ENCODE assay signal across 9 mouse cellular contexts in genomic region chr7:117412405-117412804, GRCm38 (mm10). TPM values are rescaled to one million over a fixed set of nuclear protein-coding genes. Genes with fewer than 3 reads are reported as not detected.
DNase-seq lines count a peak whose midpoint lies in the region; TF ChIP-seq lines count a peak whose summit lies in the region.
"Had no signal": no experiment of that assay in that cellular context is flagged by ENCODE, and none has a peak within 500 bp of the region (broad histone marks: within the 10 kb centered on the region; RNA-seq: fewer than 3 reads in every experiment).

No protein-coding gene starts in this region.

- TF ChIP-seq EP300 in MEL (IDR thresholded peaks at IDR 0.05; ENCODE audit: low read depth in 1 of 2, low read length in 2 of 2): no peak

- TF ChIP-seq RAD21 in MEL (IDR thresholded peaks at IDR 0.05; ENCODE audit: low read depth, low read length): no peak

- no peaks in the 10 kb centered on the region for H3K9me3 ChIP-seq in MEL (replicated peaks; ENCODE audit: insufficient read depth, low read length)

- no peak overlapping the region for H3K4me3 ChIP-seq in MEL (ENCODE audit: control insufficient read depth in 1 of 2, insufficient read depth in 1 of 2, low read depth in 2 of 2, low read length in 2 of 2)
- H3K4me3 ChIP-seq in thymus, adult 2 months (ENCODE audit: control insufficient read depth, insufficient read depth, low read length): no peak overlapping the region

- peaks cover 10% of the 10 kb centered on the region; the same call in 1 of the 2 replicates for H3K79me2 ChIP-seq in MEL (ENCODE audit: control insufficient read depth, insufficient read depth, low read length, poor library complexity)

- H3K27me3 ChIP-seq in MEL (ENCODE audit: control insufficient read depth in 1 of 2, insufficient read depth in 2 of 2, low read length in 2 of 2): no peaks in the 10 kb centered on the region
- H3K27me3 ChIP-seq in thymus, adult 2 months (ENCODE audit: control insufficient read depth, insufficient read depth, low read length): no peaks in the 10 kb centered on the region

- H3K4me1 ChIP-seq in MEL (ENCODE audit: control insufficient read depth in 1 of 2, insufficient read depth in 2 of 2, low read length in 2 of 2): peaks cover 22 to 39% of the 10 kb centered on the region in 2 experiments
- H3K4me1 ChIP-seq in thymus, adult 2 months (replicated peaks; ENCODE audit: control insufficient read depth, insufficient read depth, low read length): peaks cover 17% of the 10 kb centered on the region

- no peak overlapping the region for H3K9ac ChIP-seq in MEL (ENCODE audit: control insufficient read depth, low read depth, low read length, poor library complexity, severe bottlenecking)

- H3K27ac ChIP-seq in MEL (ENCODE audit: control insufficient read depth, low read depth, low read length): peak overlapping the region; percentile 7; the same call in 1 of the 2 replicates
- H3K27ac ChIP-seq in thymus, adult 2 months (ENCODE audit: control insufficient read depth, insufficient read depth, low read length): no peak overlapping the region
- H3K27ac ChIP-seq: macrophage had no signal

- H3K36me3 ChIP-seq in MEL (ENCODE audit: control insufficient read depth in 1 of 2, insufficient read depth in 2 of 2, low read length in 2 of 2): peaks cover 0 to 30% of the 10 kb centered on the region in 2 experiments
- no peaks in the 10 kb centered on the region for H3K36me3 ChIP-seq in thymus, adult 2 months (ENCODE audit: control insufficient read depth, insufficient read depth, low read length)

- 90% methylated on average over 5 of the region's 5 CpGs for WGBS in thymus, adult 2 months

- peak; percentile 62 for DNase-seq in kidney, postnatal 10 days
- no peak for DNase-seq in kidney, adult 18-20 months
- peak; percentile 20 for DNase-seq in MEL (ENCODE audit: low read depth, low spot score)
- peak; percentile 33 for DNase-seq in adrenal gland, postnatal 25 days
- peak; percentile 48 for DNase-seq in heart, postnatal 4 days
- DNase-seq in thymus, adult 2 months: no peak
- DNase-seq in embryo, embryonic 9.5 days (ENCODE audit: extremely low spot score): no peak
- DNase-seq: thymus, adult 18-20 months had no signal

- no peak for TF ChIP-seq POLR2A in MEL (IDR thresholded peaks at IDR 0.05; ENCODE audit: control insufficient read depth in 1 of 2, insufficient read depth in 1 of 2, low read depth in 1 of 2, low read length in 2 of 2, poor library complexity in 1 of 2)
- TF ChIP-seq POLR2A in thymus, adult 2 months (IDR thresholded peaks at IDR 0.05; ENCODE audit: control insufficient read depth, extremely low read depth, insufficient read depth, low read length, poor library complexity): no peak

- no peak for TF ChIP-seq CTCF in MEL (IDR thresholded peaks at IDR 0.05 in 2 of 3, conservative IDR thresholded peaks at IDR 0.05 in 1 of 3; ENCODE audit: control insufficient read depth in 1 of 3, insufficient read depth in 1 of 3, low read depth in 2 of 3, low read length in 3 of 3, poor library complexity in 1 of 3, severe bottlenecking in 1 of 3)
- no peak for TF ChIP-seq CTCF in thymus, adult 2 months (IDR thresholded peaks at IDR 0.05; ENCODE audit: borderline replicate concordance, control insufficient read depth, extremely low read depth, insufficient read depth, low read length, poor library complexity)

TF ChIP-seq in MEL, 35 proteins besides CTCF, POLR2A, EP300 and RAD21:
- TF ChIP-seq GATA1 (IDR thresholded peaks at IDR 0.05; ENCODE audit: low read depth, low read length) (0 out of 2 replicates have a peak, but pooled peaks have one; percentile 5), USF1 (IDR thresholded peaks at IDR 0.05; ENCODE audit: low read depth, low read length) (no peak)

RNA-seq across cellular contexts. Expression of gene Xylt1, which starts 31.6 kb away (rescaled TPM):
- total RNA-seq in MEL (2012; rRNA removed): 9.0 and 9.4 TPM in 2 replicates
- polyA plus RNA-seq in MEL (2012; ENCODE audit: insufficient read depth in 1 of 2, insufficient read length in 2 of 2, low read depth in 1 of 2, low replicate concordance in 2 of 2, missing spikeins in 1 of 2): 10 to 100 TPM in 1 of 2 experiments, not detected in 1; 13.3 TPM
- total RNA-seq in adrenal gland, postnatal 25 days (2021): 3.7 and 5.5 TPM in 2 replicates
- total RNA-seq in heart, postnatal 4 days (2021): 1 to 10 TPM; 6.5 to 6.9 TPM
- 5.7 and 7.8 TPM in 2 replicates for polyA plus RNA-seq in thymus, adult 2 months (2012; rRNA removed)

Comparison
In these comparisons a context has a peak if more than half of its experiments do, and no peak if none do; other contexts are left out.
1. DNase-seq: peak in kidney, postnatal 10 days (single experiment), MEL (single experiment), adrenal gland, postnatal 25 days (single experiment) and heart, postnatal 4 days (single experiment); none in kidney, adult 18-20 months (single experiment), thymus, adult 2 months (single experiment) and embryo, embryonic 9.5 days (single experiment).